Mouse (Mus musculus): Measurements from ENCODE around the gene Ttll11.

DNA sequence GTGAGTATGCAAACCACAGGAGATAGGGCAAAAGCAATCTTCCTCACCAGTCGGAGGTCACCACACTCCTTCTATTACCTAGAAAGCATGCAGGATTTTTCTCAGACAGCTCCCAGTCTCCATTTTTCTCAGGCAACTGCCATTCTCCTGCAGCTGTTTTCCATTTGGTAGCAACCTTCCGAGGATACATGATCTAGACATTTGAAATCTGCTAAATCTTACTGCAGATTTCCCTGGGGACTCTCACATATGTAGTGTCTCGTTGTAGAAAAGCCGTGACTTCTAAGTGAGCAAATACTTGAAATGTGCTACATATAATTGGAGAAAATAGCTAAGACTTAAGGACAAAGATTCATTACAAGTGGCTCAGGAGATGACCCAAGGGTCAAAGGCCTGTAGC is 151.8 kb downstream of the Ttll11 start:
- TF ChIP-seq CTCF (IDR thresholded peaks at IDR 0.05; ENCODE audit: low read depth, low read length): no peak
- TF ChIP-seq POLR2A (IDR thresholded peaks at IDR 0.05; ENCODE audit: borderline replicate concordance, low read depth, low read length): no peak

All from bone marrow macrophage, adult 2 months (primary cell).